Mouse (Mus musculus) heart, adult 2 months (tissue): ENCODE data around the gene Tomm40l.

Source experiments
- CTCF ChIP-seq: fragments of 200-600 bp; IDR thresholded peaks from 2 replicates; pipeline ENCODE4 v1.8.1; 2022; ENCODE audit warnings: antibody characterized with exemption, mild to moderate bottlenecking, moderate library complexity
- EP300 ChIP-seq: fragments of 200-500 bp; IDR thresholded peaks from 2 replicates; pipeline ENCODE4 v1.6.1; 2011; ENCODE audit warnings: low read depth, low read length, control low read depth; ENCODE audit not compliant: insufficient read depth

DNA sequence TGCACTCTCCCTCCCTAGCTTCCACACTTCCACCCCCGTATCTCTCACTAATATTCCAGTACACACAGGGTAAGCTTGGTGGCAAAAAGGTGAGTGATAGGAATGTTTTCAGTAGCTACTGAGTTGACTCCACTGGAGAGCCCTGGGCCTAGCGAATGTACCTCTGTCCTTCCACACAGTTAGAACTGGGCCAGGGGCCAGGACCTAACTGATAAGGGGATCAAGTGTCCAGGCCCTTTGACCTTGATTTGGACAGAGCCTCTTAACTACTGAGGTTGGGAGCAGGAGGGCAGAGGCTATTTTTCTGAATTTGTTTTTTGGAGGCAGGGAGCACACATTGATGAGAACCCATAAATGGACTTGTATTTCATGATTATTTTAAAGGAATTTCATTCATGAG is 1.5 kb upstream of the Tomm40l start:
- TF ChIP-seq CTCF = no peak
- TF ChIP-seq EP300 = no peak
